Mouse (Mus musculus) midbrain, embryonic 16.5 days (tissue): ENCODE measurements at regions not wholly inside any gene's neighbourhood (a gene's known extent, or its start where the extent isn't known, plus 50 kb on each side); places are given as distances from the start of the nearest gene placed in this dataset.

Source experiments
- ATAC-seq: fragments of 200-750 bp; cut with Nextera tagmentation; 2 replicates; pipeline ENCODE4 v1.8.0; 2017; ENCODE audit warnings: moderate TSS enrichment
- H3K27ac ChIP-seq: fragments of 300-500 bp; sonication (generic); 2 replicates; pipeline ENCODE4 v1.5.1; 2014; ENCODE audit warnings: mild to moderate bottlenecking, low read length, mixed read lengths
- H3K27me3 ChIP-seq: fragments of 300-500 bp; sonication (generic); 2 replicates; pipeline ENCODE4 v1.6.1; 2014; ENCODE audit warnings: low read depth, low read length, mixed read lengths; ENCODE audit not compliant: control insufficient read depth, insufficient read depth
- H3K36me3 ChIP-seq: fragments of 300-500 bp; sonication (generic); 2 replicates; pipeline ENCODE4 v1.6.1; 2014; ENCODE audit warnings: mild to moderate bottlenecking, low read length, moderate library complexity, mixed read lengths; ENCODE audit not compliant: control insufficient read depth, insufficient read depth
- H3K4me1 ChIP-seq: fragments of 300-500 bp; sonication (generic); 2 replicates; pipeline ENCODE4 v1.6.1; 2014; ENCODE audit warnings: mild to moderate bottlenecking, low read length, mixed read lengths; ENCODE audit not compliant: control insufficient read depth, insufficient read depth
- H3K4me2 ChIP-seq: fragments of 300-500 bp; sonication (generic); 2 replicates; pipeline ENCODE4 v1.6.1; 2014; ENCODE audit warnings: mild to moderate bottlenecking, low read length, mixed read lengths
- H3K4me3 ChIP-seq: fragments of 300-500 bp; sonication (generic); 2 replicates; pipeline ENCODE4 v1.5.1; 2014; ENCODE audit warnings: low read depth, mild to moderate bottlenecking, low read length, moderate library complexity, mixed read lengths
- H3K9ac ChIP-seq: fragments of 300-500 bp; sonication (generic); 2 replicates; pipeline ENCODE4 v1.6.1; 2014; ENCODE audit warnings: low read depth, low read length, mixed read lengths
- H3K9me3 ChIP-seq: fragments of 300-500 bp; sonication (generic); replicated peaks from 2 replicates; pipeline ENCODE4 v1.6.1; 2014; ENCODE audit warnings: mild to moderate bottlenecking, low read length, mixed read lengths; ENCODE audit not compliant: control insufficient read depth, poor library complexity, severe bottlenecking
- WGBS: fragments of 180-500 bp; shearing (Covaris S2); extraction: QIAGEN DNeasy Blood & Tissue Kit; methylation state at CpG from one replicate; pipeline ENCODE4 v1.1.7; 2014; 5-methylcytosine and 5-hydroxymethylcytosine counted together

DNA sequence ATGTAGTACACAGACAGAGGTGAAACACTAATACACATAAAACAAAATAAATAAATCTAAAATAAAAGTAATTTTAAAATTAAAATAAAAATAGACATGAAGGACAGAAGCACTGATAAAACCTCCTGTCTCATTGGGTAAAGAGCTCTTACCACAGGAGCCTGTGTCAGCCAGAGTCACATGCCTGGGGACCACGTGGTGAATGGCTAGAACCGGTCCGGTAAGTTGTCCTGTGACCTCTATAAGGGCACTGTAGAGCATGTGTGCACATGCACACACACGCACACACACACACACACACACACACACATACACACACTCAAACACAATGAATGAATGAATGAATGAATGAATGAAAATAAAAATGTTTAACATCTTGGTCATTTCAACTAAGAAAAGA lies 89.8 kb upstream of the Slc45a1 start:
- Histone ChIP-seq H3K9me3 (no peaks in the 10 kb centered on the region), H3K4me2 (no peak overlapping the region), H3K36me3 (no peaks in the 10 kb centered on the region), H3K4me3 (no peak overlapping the region), H3K9ac (no peak overlapping the region), H3K27ac (no peak overlapping the region), H3K4me1 (peaks cover 17% of the 10 kb centered on the region), H3K27me3 (no peaks in the 10 kb centered on the region)
- ATAC-seq: no peak
- 95% methylated on average over 4 of the region's 4 CpGs for WGBS

DNA sequence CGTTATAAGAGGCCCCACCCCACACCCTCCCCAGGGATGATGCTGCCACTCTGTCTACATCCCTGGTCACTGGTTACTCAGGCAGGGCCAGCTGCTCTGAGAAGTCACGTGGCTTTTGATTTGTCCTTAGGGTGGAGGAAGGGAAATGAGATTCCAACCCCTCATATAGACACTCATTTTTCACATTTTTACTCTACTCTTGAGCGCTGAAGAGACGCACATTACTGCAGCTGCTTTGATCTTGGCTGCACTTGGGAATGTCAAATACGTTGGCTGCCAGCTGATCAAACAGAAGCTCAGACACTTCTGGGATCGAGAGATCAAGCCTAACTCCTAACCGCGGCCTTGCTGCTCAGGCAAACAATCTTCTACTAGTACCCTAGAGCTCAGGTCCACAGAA lies 88.2 kb upstream of the Slc45a1 start:
- no peak overlapping the region for H3K4me2 ChIP-seq
- peaks cover 15% of the 10 kb centered on the region for H3K4me1 ChIP-seq
- no peaks in the 10 kb centered on the region for H3K27me3 ChIP-seq
- WGBS: 36% methylated on average over 8 of the region's 8 CpGs
- no peak overlapping the region for H3K9ac ChIP-seq
- no peaks in the 10 kb centered on the region for H3K36me3 ChIP-seq
- ATAC-seq: no peak
- peak overlapping the region; percentile 49 for H3K27ac ChIP-seq
- no peaks in the 10 kb centered on the region for H3K9me3 ChIP-seq
- no peak overlapping the region for H3K4me3 ChIP-seq

DNA sequence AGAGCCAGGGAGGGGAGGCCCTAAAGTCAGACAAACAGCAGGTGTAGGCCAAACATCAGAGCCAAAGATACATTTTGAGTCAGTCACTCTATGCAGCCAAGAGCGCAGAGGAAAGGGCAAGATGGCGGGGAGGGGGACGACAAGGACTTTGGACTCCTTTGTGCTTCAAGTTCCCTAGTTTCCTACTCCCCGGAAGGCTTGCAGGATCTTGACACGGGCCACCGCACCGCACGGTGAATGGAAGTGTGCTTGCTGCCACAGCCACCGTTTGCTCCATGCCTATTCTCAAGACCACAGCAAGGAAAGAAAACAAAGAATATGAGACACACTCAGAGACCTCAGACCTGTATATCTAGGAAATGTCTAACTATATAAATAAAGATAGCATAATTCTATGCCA lies 86.8 kb upstream of the Slc45a1 start:
- ATAC-seq: no peak
- 74% methylated on average over 9 of the region's 9 CpGs for WGBS

DNA sequence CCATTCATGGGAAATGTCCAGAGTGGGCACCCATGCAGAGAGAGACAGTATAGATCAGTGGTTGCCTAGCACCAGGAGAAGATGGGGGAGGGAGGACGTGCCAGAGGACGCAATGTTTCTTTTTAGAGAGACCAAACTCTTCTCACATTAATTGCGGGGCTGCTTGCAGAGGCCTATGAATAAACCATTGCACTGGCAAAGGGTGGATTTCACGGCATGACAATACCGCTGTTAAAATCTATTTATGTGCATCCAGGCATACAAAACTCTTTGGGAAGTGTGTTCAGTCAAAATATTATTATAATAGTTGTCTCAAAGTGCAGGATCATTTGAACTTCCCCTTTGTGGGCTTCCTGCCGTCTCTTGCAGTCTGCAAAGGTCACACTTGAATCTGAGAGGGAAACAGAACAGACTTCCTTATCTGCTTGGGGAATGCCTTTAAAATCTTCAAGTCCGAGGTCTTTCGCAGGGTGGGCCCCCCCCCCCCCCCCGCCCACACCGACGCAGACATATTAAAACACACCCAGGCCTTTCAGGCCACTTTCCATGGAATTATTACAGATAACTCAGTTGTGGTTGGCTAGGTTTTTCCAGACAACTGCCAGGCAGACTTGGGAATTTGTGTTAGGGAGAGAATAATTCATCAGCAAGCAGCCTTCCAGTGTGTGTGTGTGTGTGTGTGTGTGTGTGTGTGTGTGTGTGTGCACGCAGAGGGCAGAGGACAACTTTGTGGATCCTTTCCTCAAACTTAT lies 78.3 kb upstream of the Slc45a1 start:
- Histone ChIP-seq H3K9me3 (no peaks in the 10 kb centered on the region), H3K27me3 (no peaks in the 10 kb centered on the region), H3K36me3 (no peaks in the 10 kb centered on the region), H3K4me3 (no peak overlapping the region), H3K4me1 (peaks cover 7% of the 10 kb centered on the region), H3K4me2 (no peak overlapping the region), H3K27ac (no peak overlapping the region), H3K9ac (no peak overlapping the region)
- 3% methylated on average over 11 of the region's 12 CpGs for WGBS
- no peak for ATAC-seq

More for the DNA sequence above, 86.8 kb upstream of the Slc45a1 start:
- H3K4me3 ChIP-seq: no peak overlapping the region
- H3K4me2 ChIP-seq: no peak overlapping the region
- peaks cover 14% of the 10 kb centered on the region for H3K4me1 ChIP-seq
- H3K9ac ChIP-seq: no peak overlapping the region
- no peaks in the 10 kb centered on the region for H3K27me3 ChIP-seq
- H3K9me3 ChIP-seq: no peaks in the 10 kb centered on the region
- no peak overlapping the region for H3K27ac ChIP-seq
- H3K36me3 ChIP-seq: no peaks in the 10 kb centered on the region

DNA sequence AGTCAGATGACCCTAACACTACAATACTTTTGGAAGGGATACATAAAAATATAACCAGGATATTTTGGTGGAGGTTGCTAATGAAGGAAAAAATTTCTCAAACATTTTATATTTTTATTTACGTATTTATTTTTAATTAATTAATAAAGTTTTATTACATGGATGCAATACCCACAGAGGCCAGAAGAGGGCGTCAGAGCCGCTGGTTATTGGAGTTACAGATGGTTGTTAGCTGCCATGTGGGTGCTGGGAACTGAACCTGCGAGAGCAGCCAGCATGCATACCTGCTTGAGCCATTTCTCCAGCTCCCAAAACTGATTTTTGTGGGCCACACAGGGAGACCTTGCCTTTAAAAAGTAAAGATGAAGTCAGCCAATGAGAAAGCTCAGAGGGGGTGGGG lies 74.6 kb upstream of the Slc45a1 start:
- H3K4me2 ChIP-seq: no peak overlapping the region
- peaks cover 7% of the 10 kb centered on the region for H3K4me1 ChIP-seq
- no peaks in the 10 kb centered on the region for H3K9me3 ChIP-seq
- H3K4me3 ChIP-seq: no peak overlapping the region
- no peaks in the 10 kb centered on the region for H3K36me3 ChIP-seq
- ATAC-seq: no peak
- H3K27me3 ChIP-seq: no peaks in the 10 kb centered on the region
- no peak overlapping the region for H3K9ac ChIP-seq
- no peak overlapping the region for H3K27ac ChIP-seq
- WGBS: 65% methylated on average over 4 of the region's 4 CpGs

DNA sequence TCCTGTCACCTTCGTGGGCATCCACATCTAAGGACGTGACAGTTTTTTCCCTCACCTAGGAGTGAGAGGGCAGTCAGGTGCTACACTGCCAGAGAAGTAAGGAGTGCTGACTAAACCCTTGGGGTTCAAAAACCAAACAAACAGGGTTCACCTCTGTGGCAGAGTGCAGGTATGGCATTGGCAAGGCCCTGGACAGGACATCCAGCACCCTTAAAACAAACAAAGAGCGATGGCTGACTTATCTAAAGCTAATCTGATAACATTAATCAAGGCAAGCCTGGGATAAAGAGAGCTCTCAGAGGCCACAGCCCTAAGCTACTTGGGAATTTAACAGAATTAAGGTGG lies 74.1 kb upstream of the Slc45a1 start:
- no peak overlapping the region for H3K9ac ChIP-seq
- no peaks in the 10 kb centered on the region for H3K27me3 ChIP-seq
- H3K36me3 ChIP-seq: no peaks in the 10 kb centered on the region
- 99% methylated on average over 3 of the region's 3 CpGs for WGBS
- ATAC-seq: no peak
- peaks cover 7% of the 10 kb centered on the region for H3K4me1 ChIP-seq
- H3K27ac ChIP-seq: no peak overlapping the region
- no peak overlapping the region for H3K4me3 ChIP-seq
- H3K4me2 ChIP-seq: no peak overlapping the region
- no peaks in the 10 kb centered on the region for H3K9me3 ChIP-seq

DNA sequence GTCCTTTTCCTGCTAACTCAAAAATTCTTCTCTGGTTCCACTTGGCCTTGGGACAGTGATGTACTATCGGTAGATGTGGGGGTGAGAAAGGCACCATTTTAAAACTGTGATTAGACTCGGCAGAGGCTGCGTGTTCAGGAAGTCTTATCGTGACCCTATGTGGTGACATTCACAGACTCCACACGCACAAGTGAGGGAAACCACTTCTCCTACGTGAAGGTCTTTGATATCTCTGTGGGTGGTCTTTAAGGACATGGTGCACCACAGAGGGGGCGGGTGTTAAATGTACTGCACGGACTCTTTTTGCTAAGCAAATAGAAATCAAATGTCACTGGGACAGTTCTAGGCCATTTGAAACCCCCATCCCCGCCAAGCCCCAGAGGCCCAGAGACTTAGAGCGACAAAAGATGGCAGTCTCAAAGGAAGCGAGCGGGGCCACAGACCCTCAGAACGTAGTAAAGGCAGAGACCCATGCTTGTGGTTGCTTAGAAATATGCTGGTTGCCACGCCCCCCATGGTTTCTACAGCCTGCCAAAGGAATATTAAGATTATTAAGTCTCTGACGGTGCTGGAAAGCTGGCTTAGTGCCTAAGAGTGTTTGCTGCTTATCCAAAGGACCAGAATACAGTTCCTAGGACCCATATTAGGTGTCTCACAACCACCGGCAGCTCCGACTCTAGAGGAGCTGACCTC lies 73.6 kb upstream of the Slc45a1 start:
- Histone ChIP-seq H3K4me3 (no peak overlapping the region), H3K36me3 (no peaks in the 10 kb centered on the region), H3K4me1 (peaks cover 7% of the 10 kb centered on the region), H3K9ac (no peak overlapping the region), H3K4me2 (no peak overlapping the region), H3K9me3 (no peaks in the 10 kb centered on the region), H3K27me3 (no peaks in the 10 kb centered on the region), H3K27ac (no peak overlapping the region)
- WGBS: 82% methylated on average over 17 of the region's 17 CpGs
- no peak for ATAC-seq

DNA sequence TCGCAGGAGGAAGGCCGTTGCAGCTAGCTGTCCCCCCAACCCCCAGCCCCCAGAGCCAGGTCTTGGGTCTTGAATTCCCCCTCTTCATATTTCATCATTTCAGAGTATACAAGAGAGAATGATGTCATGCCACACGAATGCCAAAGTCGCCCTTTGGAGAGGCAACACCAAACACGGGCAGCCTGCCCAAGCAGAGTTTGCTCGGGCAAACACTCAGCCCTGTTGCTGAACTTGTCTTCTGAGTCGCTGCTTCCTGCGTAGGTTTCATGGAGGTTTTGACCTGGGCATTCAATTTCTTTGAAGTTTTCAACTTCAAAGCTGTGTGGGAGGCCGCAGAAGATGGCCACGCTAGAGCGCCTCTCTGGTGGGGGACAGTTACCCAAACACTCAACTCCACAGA lies 72.8 kb upstream of the Slc45a1 start:
- H3K4me1 ChIP-seq: peaks cover 1% of the 10 kb centered on the region
- no peaks in the 10 kb centered on the region for H3K9me3 ChIP-seq
- no peak overlapping the region for H3K27ac ChIP-seq
- no peak overlapping the region for H3K9ac ChIP-seq
- ATAC-seq: no peak
- WGBS: 87% methylated on average over 11 of the region's 11 CpGs
- H3K27me3 ChIP-seq: no peaks in the 10 kb centered on the region
- H3K4me2 ChIP-seq: no peak overlapping the region
- H3K4me3 ChIP-seq: no peak overlapping the region
- H3K36me3 ChIP-seq: no peaks in the 10 kb centered on the region

DNA sequence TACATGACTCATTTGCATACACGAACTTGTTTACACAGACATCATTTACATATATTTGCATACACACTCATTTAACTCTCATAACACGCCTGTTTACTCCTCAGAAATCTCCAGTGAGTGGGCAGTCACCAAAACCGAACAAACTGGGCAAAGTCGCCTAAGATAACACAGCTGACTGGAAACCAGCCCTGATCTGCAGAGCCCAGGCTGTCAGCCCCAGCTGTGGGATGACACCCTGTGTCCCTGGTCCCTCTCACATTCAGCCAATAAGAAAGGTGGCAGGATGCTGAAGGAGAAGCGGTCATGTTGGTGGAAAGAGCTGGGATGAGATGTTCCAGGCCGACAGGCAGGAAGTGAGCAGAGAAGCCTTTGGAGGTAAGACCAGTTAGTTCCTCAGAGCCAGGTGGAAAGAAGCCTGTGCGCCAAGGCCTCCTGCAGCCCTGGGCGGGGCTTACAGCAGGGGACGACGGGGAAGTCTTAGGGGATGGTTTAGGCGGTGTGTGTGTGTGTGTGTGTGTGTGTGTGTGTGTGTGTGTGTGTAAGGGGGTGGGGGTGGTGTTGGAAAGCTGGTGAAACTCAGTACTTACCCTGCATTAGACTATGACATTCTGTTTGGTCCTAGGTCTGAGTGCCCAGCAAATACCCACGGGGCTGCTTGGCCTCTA lies 69.8 kb upstream of the Slc45a1 start:
- H3K4me3 ChIP-seq: no peak overlapping the region
- no peak overlapping the region for H3K27ac ChIP-seq
- H3K4me2 ChIP-seq: no peak overlapping the region
- no peaks in the 10 kb centered on the region for H3K36me3 ChIP-seq
- 42% methylated on average over 12 of the region's 12 CpGs for WGBS
- no peak overlapping the region for H3K9ac ChIP-seq
- no peaks in the 10 kb centered on the region for H3K9me3 ChIP-seq
- no peaks in the 10 kb centered on the region for H3K27me3 ChIP-seq
- H3K4me1 ChIP-seq: no peaks in the 10 kb centered on the region
- no peak for ATAC-seq
